Mouse (Mus musculus) activated CD4-positive, CD25-positive, alpha-beta regulatory T cell, adult 9 weeks (primary cell): ENCODE data around the gene Samhd1. TPM values are rescaled to one million over a fixed set of nuclear protein-coding genes. Genes with fewer than 3 reads are reported as not detected.

Experiments
- polyA plus RNA-seq: library from polyadenylated mRNA; unstranded; fragments of 100-300 nt; shearing (Covaris generic); gene quantifications from one replicate; pipeline ENCODE4 v1.2.1, GENCODE M21; 2017

Samhd1 gene
- polyA plus RNA-seq = 849 TPM

GRCm38 (mm10) chr2:157135014-157135413 lies at the start of gene Samhd1:
TSS of gene Samhd1 (minus strand) at chr2:157135265.

GRCm38 (mm10) chr2:157086796-157087195 lies 48.3 kb downstream of the Samhd1 start, which contains the start of gene Tldc2:
TSS of gene Tldc2 (plus strand) at chr2:157087055.

GRCm38 (mm10) chr2:157078793-157079700 lies 56.0 kb downstream of the Samhd1 start, which contains the start of gene Soga1:
TSS of gene Soga1 (minus strand) at chr2:157079254.

Other genes starting within 250 kb of the Samhd1 start
- gene Sla2, start 248.1 kb downstream of the Samhd1 start, polyA plus RNA-seq = 84.9 TPM
- gene Ndrg3, start 143.2 kb downstream of the Samhd1 start, polyA plus RNA-seq = 157 TPM
- gene Dsn1, start 128.1 kb downstream of the Samhd1 start, polyA plus RNA-seq = 18.6 TPM
- gene Soga1, start 56.0 kb downstream of the Samhd1 start, polyA plus RNA-seq = not detected
- gene Tldc2, start 48.2 kb downstream of the Samhd1 start, polyA plus RNA-seq = not detected
- gene Rbl1, start 69.3 kb upstream of the Samhd1 start, polyA plus RNA-seq = 39.1 TPM
- gene Rpn2, start 143.8 kb upstream of the Samhd1 start, polyA plus RNA-seq = 234 TPM
- gene Mroh8, start 144.3 kb upstream of the Samhd1 start, polyA plus RNA-seq = 0.07 TPM
- not detected for gene Ghrh, start 212.2 kb upstream of the Samhd1 start, polyA plus RNA-seq
- 45.6 TPM for gene Manbal, start 232.3 kb upstream of the Samhd1 start, polyA plus RNA-seq